Mouse (Mus musculus) hindbrain, embryonic 13.5 days (tissue): ENCODE results near the gene Nme2. TPM values are rescaled to one million over a fixed set of nuclear protein-coding genes. Genes with fewer than 3 reads are reported as not detected.

ENCODE experiments used
- ATAC-seq: fragments of 200-750 bp; cut with Nextera tagmentation; 2 replicates; pipeline ENCODE4 v1.8.0; 2017; ENCODE audit warnings: moderate TSS enrichment; ENCODE audit not compliant: low FRiP score
- H3K27ac ChIP-seq: fragments of 300-500 bp; sonication (generic); 2 replicates; pipeline ENCODE4 v1.5.1; 2015; ENCODE audit warnings: inconsistent platforms, mild to moderate bottlenecking, moderate library complexity
- H3K27me3 ChIP-seq: fragments of 300-500 bp; sonication (generic); 2 replicates; pipeline ENCODE4 v1.6.1; 2015; ENCODE audit warnings: mild to moderate bottlenecking, inconsistent platforms
- H3K36me3 ChIP-seq: fragments of 300-500 bp; sonication (generic); 2 replicates; pipeline ENCODE4 v1.6.1; 2015; ENCODE audit warnings: mild to moderate bottlenecking, inconsistent platforms
- H3K4me1 ChIP-seq: fragments of 300-500 bp; sonication (generic); replicated peaks from 2 replicates; pipeline ENCODE4 v1.6.1; 2015; ENCODE audit warnings: inconsistent platforms
- H3K4me2 ChIP-seq: fragments of 300-500 bp; sonication (generic); 2 replicates; pipeline ENCODE4 v1.6.1; 2015; ENCODE audit warnings: inconsistent platforms, mild to moderate bottlenecking, moderate library complexity
- H3K4me3 ChIP-seq: fragments of 300-500 bp; sonication (generic); 2 replicates; pipeline ENCODE4 v1.5.1; 2015; ENCODE audit warnings: mild to moderate bottlenecking, inconsistent platforms
- H3K9ac ChIP-seq: fragments of 300-500 bp; sonication (generic); 2 replicates; pipeline ENCODE4 v1.6.1; 2015; ENCODE audit warnings: mild to moderate bottlenecking, inconsistent platforms
- H3K9me3 ChIP-seq: fragments of 300-500 bp; sonication (generic); 2 replicates; pipeline ENCODE4 v1.6.1; 2016; ENCODE audit warnings: inconsistent platforms
- WGBS: fragments of 180-500 bp; shearing (Covaris S2); methylation state at CpG from one replicate; pipeline ENCODE4 v1.1.7; 2015; 5-methylcytosine and 5-hydroxymethylcytosine counted together
- polyA plus RNA-seq: library from polyadenylated mRNA; unstranded; fragments of >200 nt; fragmentation: Nextera tagmentation; extraction: Ambion mirVana; gene quantifications from 2 replicates; pipeline ENCODE4 v1.2.1, GENCODE M21; 2015

Nme2 gene
- polyA plus RNA-seq, 1 experiment from 2014 or later = 80.5 TPM

- no peak overlapping the region for H3K4me3 ChIP-seq
- H3K4me2 ChIP-seq = no peak overlapping the region
- H3K36me3 ChIP-seq = no peaks in the 10 kb centered on the region
- no peaks in the 10 kb centered on the region; the same call in 1 of the 2 replicates for H3K27me3 ChIP-seq
- no peaks in the 10 kb centered on the region for H3K4me1 ChIP-seq
- H3K9ac ChIP-seq = no peak overlapping the region
- no peak overlapping the region for H3K27ac ChIP-seq
- ATAC-seq = no peak
- H3K9me3 ChIP-seq = no peaks in the 10 kb centered on the region
These were observed 30.2 kb upstream of the Nme2 start for GRCm38 (mm10) chr11:93986298-93986697.

GRCm38 (mm10) chr11:93985265-93985664, 29.2 kb upstream of the Nme2 start:
- 89% methylated on average over 5 of the region's 5 CpGs for WGBS
- Histone ChIP-seq H3K4me3 (no peak overlapping the region), H3K27ac (no peak overlapping the region), H3K9ac (no peak overlapping the region), H3K4me2 (no peak overlapping the region), H3K9me3 (no peaks in the 10 kb centered on the region), H3K36me3 (no peaks in the 10 kb centered on the region), H3K4me1 (no peaks in the 10 kb centered on the region), H3K27me3 (no peaks in the 10 kb centered on the region; the same call in 1 of the 2 replicates)
- no peak for ATAC-seq

GRCm38 (mm10) chr11:93984619-93985018, 28.6 kb upstream of the Nme2 start:
- no peaks in the 10 kb centered on the region; the same call in 1 of the 2 replicates for H3K27me3 ChIP-seq
- 0 out of 2 replicates have a peak, but pooled peaks cover under 1% of the 10 kb centered on the region for H3K4me1 ChIP-seq
- no peaks in the 10 kb centered on the region for H3K36me3 ChIP-seq
- H3K27ac ChIP-seq = no peak overlapping the region
- no peaks in the 10 kb centered on the region for H3K9me3 ChIP-seq
- WGBS = 97% methylated on average over 3 of the region's 3 CpGs
- H3K4me3 ChIP-seq = no peak overlapping the region
- H3K9ac ChIP-seq = no peak overlapping the region
- no peak overlapping the region for H3K4me2 ChIP-seq
- ATAC-seq = no peak

DNA sequence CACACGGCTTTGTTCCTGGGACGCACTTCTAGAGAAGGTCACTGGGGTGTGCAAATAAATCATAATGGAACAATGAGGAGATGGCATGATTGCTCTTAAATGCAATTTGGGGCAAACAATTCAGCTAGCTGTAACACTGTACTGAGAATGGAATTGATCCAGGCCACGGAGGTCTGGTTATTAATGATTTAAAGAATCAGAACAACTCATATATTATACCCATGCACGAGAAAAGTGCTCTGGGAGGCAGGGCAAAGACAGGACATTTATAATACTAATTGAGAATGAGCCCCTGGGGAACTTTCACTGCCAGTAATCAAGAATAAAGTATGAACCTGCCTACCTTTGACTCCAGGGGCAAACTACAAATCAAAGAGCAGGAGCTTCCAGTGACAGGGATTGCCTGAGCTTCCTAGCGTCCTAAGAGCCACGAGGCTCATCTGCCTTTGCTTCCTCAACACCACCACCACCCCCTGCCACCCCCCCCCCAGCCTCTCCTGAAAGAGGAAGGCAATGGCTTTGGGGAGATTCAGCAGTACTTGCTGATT, 23.5 kb upstream of the Nme2 start:
- Histone ChIP-seq H3K4me2 (no peak overlapping the region), H3K27me3 (no peaks in the 10 kb centered on the region), H3K9ac (no peak overlapping the region), H3K36me3 (no peaks in the 10 kb centered on the region), H3K9me3 (no peaks in the 10 kb centered on the region), H3K4me3 (no peak overlapping the region), H3K4me1 (0 out of 2 replicates have a peak, but pooled peaks cover 7% of the 10 kb centered on the region), H3K27ac (no peak overlapping the region)
- ATAC-seq = no peak
- WGBS = 39% methylated on average over 6 of the region's 6 CpGs

DNA sequence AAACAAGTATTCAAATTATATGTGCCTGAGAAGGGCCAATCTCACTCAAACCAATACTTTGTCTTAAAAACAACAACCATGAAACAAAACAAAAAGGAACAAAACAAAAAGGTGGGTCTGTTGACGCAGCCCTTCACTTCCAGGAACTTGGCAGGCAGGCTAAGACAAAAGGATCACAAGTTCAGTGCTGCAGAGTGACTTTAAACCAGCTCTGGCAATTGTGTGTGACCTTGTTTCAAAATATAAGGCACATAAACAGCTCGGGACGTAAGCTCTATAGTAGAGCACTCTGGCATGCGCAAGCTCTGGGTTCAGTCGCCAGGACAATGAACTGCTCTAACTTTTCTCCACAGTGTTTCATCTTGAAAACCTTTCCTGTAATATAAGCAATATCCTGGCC, 16.9 kb upstream of the Nme2 start:
- no peak for ATAC-seq
- no peak overlapping the region for H3K4me3 ChIP-seq
- H3K36me3 ChIP-seq = no peaks in the 10 kb centered on the region
- H3K27me3 ChIP-seq = no peaks in the 10 kb centered on the region
- no peaks in the 10 kb centered on the region for H3K9me3 ChIP-seq
- WGBS = 90% methylated on average over 5 of the region's 5 CpGs
- no peak overlapping the region for H3K4me2 ChIP-seq
- H3K9ac ChIP-seq = no peak overlapping the region
- H3K4me1 ChIP-seq = peaks cover 8% of the 10 kb centered on the region; the same call in 1 of the 2 replicates
- H3K27ac ChIP-seq = no peak overlapping the region

- Histone ChIP-seq H3K27me3 (no peaks in the 10 kb centered on the region), H3K9me3 (no peaks in the 10 kb centered on the region), H3K27ac (no peak overlapping the region), H3K9ac (no peak overlapping the region; the same call in 1 of the 2 replicates), H3K4me1 (peaks cover 28% of the 10 kb centered on the region), H3K4me3 (no peak overlapping the region), H3K4me2 (no peak overlapping the region), H3K36me3 (peaks cover 12% of the 10 kb centered on the region)
- 70% methylated on average over 1 of the region's 1 CpGs for WGBS
- no peak for ATAC-seq
These were observed 13.7 kb upstream of the Nme2 start for GRCm38 (mm10) chr11:93969799-93970198.

DNA sequence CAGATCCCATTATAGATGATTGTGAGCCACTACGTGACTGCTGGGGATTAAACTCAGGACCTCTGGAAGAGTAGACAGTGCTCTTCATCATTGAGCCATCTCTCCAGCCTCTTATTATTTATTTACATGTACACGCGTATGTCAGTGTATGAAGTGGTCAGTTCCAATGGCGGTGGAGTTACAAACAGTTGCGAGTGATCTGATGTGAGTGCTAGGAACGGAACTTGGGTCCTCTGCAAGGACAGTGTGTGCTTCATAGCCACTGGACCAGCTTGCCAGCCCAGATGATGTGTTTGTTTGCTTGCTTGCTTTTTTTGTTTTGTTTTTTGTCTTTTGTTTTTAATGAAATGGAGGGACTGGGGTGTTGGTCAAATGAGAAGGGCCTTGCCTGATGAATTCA, 13.1 kb upstream of the Nme2 start:
- no peak for ATAC-seq
- Histone ChIP-seq H3K36me3 (peaks cover 18% of the 10 kb centered on the region), H3K27me3 (no peaks in the 10 kb centered on the region), H3K27ac (peak overlapping the region; percentile 84), H3K4me3 (no peak overlapping the region), H3K9ac (no peak overlapping the region; the same call in 1 of the 2 replicates), H3K4me1 (peaks cover 28% of the 10 kb centered on the region), H3K4me2 (peak overlapping the region; percentile 42), H3K9me3 (no peaks in the 10 kb centered on the region)
- 92% methylated on average over 6 of the region's 6 CpGs for WGBS

- H3K4me2 ChIP-seq = peak overlapping the region; percentile 42
- peak overlapping the region; percentile 75 for H3K4me3 ChIP-seq
- 47% methylated on average over 6 of the region's 6 CpGs for WGBS
- H3K27ac ChIP-seq = peak overlapping the region; percentile 84
- no peak overlapping the region for H3K9ac ChIP-seq
- H3K4me1 ChIP-seq = peaks cover 28% of the 10 kb centered on the region
- H3K9me3 ChIP-seq = no peaks in the 10 kb centered on the region
- peak; percentile 37; the same call in 1 of the 2 replicates for ATAC-seq
- no peaks in the 10 kb centered on the region for H3K27me3 ChIP-seq
- H3K36me3 ChIP-seq = peaks cover 22% of the 10 kb centered on the region
These were observed 12.7 kb upstream of the Nme2 start for GRCm38 (mm10) chr11:93968848-93969128.

GRCm38 (mm10) chr11:93968005-93968847, 12.2 kb upstream of the Nme2 start, which contains the start of the genes Gm20390 and Nme1:
Gene Gm20390 (minus strand): TSS chr11:93968293.
Gene Nme1 (minus strand): TSS chr11:93968521.
- peak within 1 kb of the TSS; percentile 89 for H3K9ac ChIP-seq
- H3K4me2 ChIP-seq = peak within 1 kb of the TSS; percentile 79
- peak within 1 kb of the TSS; percentile 75 for H3K4me3 ChIP-seq
- H3K9me3 ChIP-seq = no peaks in the 10 kb centered on the region
- WGBS = under 1% methylated on average over 40 of the region's 40 CpGs
- H3K36me3 ChIP-seq = peaks cover 28% of the 10 kb centered on the region
- peaks cover 28% of the 10 kb centered on the region for H3K4me1 ChIP-seq
- ATAC-seq = peak; percentile 95
- peak within 1 kb of the TSS; percentile 85 for H3K27ac ChIP-seq
- no peaks in the 10 kb centered on the region for H3K27me3 ChIP-seq

DNA sequence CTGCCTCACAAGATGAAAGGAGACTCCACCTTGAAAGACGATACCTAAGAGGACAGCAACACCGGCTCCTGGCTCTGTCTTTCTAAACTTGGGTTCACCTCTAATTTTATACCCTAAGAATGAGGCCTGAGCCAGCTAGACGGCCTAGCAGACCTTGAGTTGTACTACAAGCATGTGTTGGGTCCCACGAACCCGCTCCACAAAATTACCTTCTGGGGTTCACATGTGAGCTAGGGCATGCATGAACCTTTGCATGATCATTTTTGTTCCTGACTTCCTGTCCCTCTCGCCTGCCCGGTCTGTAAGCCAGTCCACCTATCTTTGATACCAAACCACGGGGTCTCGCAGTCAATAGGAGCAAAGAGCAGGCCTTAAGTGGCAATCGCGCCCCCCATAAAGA, 11.3 kb upstream of the Nme2 start:
- peak overlapping the region; percentile 89 for H3K9ac ChIP-seq
- peak overlapping the region; percentile 75 for H3K4me3 ChIP-seq
- H3K27ac ChIP-seq = peak overlapping the region; percentile 85
- H3K4me2 ChIP-seq = peak overlapping the region; percentile 79
- 0 out of 2 replicates have a peak, but pooled peaks have one; percentile 11 for ATAC-seq
- 6% methylated on average over 11 of the region's 11 CpGs for WGBS
- no peaks in the 10 kb centered on the region for H3K27me3 ChIP-seq
- H3K36me3 ChIP-seq = peaks cover 36% of the 10 kb centered on the region
- peaks cover 28% of the 10 kb centered on the region for H3K4me1 ChIP-seq
- no peaks in the 10 kb centered on the region for H3K9me3 ChIP-seq

DNA sequence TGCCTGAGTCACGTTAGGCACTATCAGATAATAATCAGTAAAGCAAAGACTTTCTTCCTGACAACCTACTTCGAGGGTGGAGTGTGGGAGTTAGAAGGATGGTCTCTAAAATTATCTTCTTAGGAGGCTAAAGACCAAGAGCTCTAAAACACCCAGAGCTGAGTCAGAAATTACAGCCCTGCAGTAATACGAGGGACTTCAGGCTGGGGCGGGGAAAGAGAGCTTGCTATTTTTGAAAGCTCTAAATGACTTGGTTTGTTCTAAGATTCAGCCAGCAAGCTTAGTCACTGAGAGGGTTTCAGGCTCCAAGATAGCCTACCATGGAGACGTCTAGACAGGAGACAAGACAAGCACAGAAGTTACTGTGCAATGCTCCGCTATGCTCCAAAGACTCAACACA, 9.3 kb upstream of the Nme2 start:
- no peak overlapping the region for H3K27ac ChIP-seq
- no peak for ATAC-seq
- no peak overlapping the region for H3K9ac ChIP-seq
- H3K4me2 ChIP-seq = no peak overlapping the region
- peaks cover 55% of the 10 kb centered on the region for H3K36me3 ChIP-seq
- H3K4me1 ChIP-seq = peaks cover 28% of the 10 kb centered on the region
- H3K27me3 ChIP-seq = no peaks in the 10 kb centered on the region
- H3K9me3 ChIP-seq = no peaks in the 10 kb centered on the region
- no peak overlapping the region for H3K4me3 ChIP-seq
- 94% methylated on average over 6 of the region's 6 CpGs for WGBS

DNA sequence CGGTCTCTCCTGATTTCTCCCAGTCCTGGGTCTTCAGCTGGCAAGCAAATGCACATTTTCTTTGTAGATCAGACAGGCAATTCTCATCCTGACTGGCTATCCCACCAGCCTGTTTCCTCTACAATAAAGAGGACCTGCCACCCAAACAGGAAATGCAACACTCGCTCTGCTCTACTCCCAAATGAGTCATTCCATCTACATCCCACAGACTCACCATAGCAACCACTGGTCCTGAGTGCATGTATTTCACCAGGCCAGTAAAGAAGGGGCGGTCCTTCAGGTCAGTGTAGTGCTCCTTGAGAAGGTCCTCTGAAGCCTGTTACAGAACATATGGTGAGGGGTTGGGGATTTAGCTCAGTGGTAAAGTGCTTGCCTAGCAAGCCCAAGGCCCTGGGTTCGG, 7.0 kb upstream of the Nme2 start:
- ATAC-seq = no peak
- Histone ChIP-seq H3K27me3 (no peaks in the 10 kb centered on the region), H3K9ac (no peak overlapping the region), H3K9me3 (no peaks in the 10 kb centered on the region), H3K4me1 (peaks cover 20% of the 10 kb centered on the region), H3K27ac (no peak overlapping the region), H3K4me3 (no peak overlapping the region), H3K4me2 (no peak overlapping the region), H3K36me3 (peaks cover 78% of the 10 kb centered on the region)
- WGBS = 70% methylated on average over 4 of the region's 4 CpGs

GRCm38 (mm10) chr11:93961482-93961881, 5.4 kb upstream of the Nme2 start:
- no peaks in the 10 kb centered on the region for H3K27me3 ChIP-seq
- no peak overlapping the region for H3K4me2 ChIP-seq
- no peak overlapping the region for H3K4me3 ChIP-seq
- H3K9me3 ChIP-seq = no peaks in the 10 kb centered on the region
- no peak overlapping the region for H3K27ac ChIP-seq
- H3K9ac ChIP-seq = no peak overlapping the region
- ATAC-seq = no peak
- WGBS = 95% methylated on average over 6 of the region's 6 CpGs
- H3K36me3 ChIP-seq = peaks cover 87% of the 10 kb centered on the region
- peaks cover 12% of the 10 kb centered on the region for H3K4me1 ChIP-seq
